25 mouse cellular contexts compared by ENCODE assay signal in the genomic region with DNA sequence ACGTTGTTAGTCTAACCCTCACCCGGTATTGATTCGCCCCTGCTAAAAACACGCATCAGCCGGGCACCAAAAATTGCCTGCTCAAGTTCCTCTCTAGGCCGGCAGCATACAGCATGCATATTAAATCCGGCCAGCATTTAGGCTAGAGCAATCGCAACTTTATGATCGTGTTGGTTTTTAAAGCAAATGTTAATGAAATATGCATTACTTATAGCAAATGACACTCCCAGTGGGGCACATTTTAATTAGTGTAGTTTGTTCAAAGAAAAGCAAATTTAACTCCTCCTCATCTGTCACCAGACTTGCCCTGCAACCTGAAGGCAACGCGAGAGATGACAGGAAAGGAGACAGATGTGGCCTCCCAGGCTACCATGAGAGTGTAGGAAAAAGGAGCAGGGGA.
DNase-seq lines count a peak whose midpoint lies in the region; ATAC-seq lines count a peak whose summit lies in the region.
"Had no signal": no experiment of that assay in that cellular context is flagged by ENCODE, and none has a peak within 500 bp of the region (broad histone marks: within the 10 kb centered on the region; RNA-seq: fewer than 3 reads in every experiment).

No protein-coding gene starts in this region.

- DNase-seq in forebrain, embryonic 10.5 days (ENCODE audit: extremely low spot score, low spot score), result no peak
- no peak for DNase-seq in midbrain, embryonic 11.5 days (ENCODE audit: low spot score, missing footprints)
- no peak for DNase-seq in kidney, postnatal 36 days
- DNase-seq: adrenal gland, postnatal 14 days; cerebellum, adult 8-10 months; gastrocnemius, postnatal 10 days; heart, adult 11 months; kidney, adult 9 months; kidney, postnatal 14 days; liver; lung, postnatal 36 days; right cerebral cortex, postnatal 14 days; spleen, adult 18-20 months; thymus, postnatal 25 days had no signal

- no peaks in the 10 kb centered on the region for H3K36me3 ChIP-seq in forebrain, embryonic 10.5 days (replicated peaks)
- no peaks in the 10 kb centered on the region for H3K36me3 ChIP-seq in forebrain, embryonic 15.5 days
- H3K36me3 ChIP-seq in midbrain, embryonic 13.5 days, result no peaks in the 10 kb centered on the region
- H3K36me3 ChIP-seq in midbrain, embryonic 11.5 days (ENCODE audit: control insufficient read depth, insufficient read depth, low read length), result no peaks in the 10 kb centered on the region
- H3K36me3 ChIP-seq in hindbrain, embryonic 15.5 days, result no peaks in the 10 kb centered on the region
- H3K36me3 ChIP-seq: limb, embryonic 10.5 days; liver, embryonic 15.5 days; lung, embryonic 15.5 days had no signal

- H3K27me3 ChIP-seq in forebrain, embryonic 10.5 days (ENCODE audit: poor library complexity, severe bottlenecking), result no peaks in the 10 kb centered on the region
- H3K27me3 ChIP-seq in forebrain, embryonic 15.5 days, result no peaks in the 10 kb centered on the region
- no peaks in the 10 kb centered on the region for H3K27me3 ChIP-seq in midbrain, embryonic 13.5 days
- H3K27me3 ChIP-seq in midbrain, embryonic 11.5 days (ENCODE audit: control insufficient read depth, insufficient read depth, low read length), result no peaks in the 10 kb centered on the region
- no peaks in the 10 kb centered on the region for H3K27me3 ChIP-seq in hindbrain, embryonic 15.5 days
- H3K27me3 ChIP-seq: liver, embryonic 15.5 days; lung, embryonic 15.5 days had no signal

- H3K9me3 ChIP-seq in forebrain, embryonic 10.5 days, result no peaks in the 10 kb centered on the region
- no peaks in the 10 kb centered on the region for H3K9me3 ChIP-seq in forebrain, embryonic 15.5 days
- no peaks in the 10 kb centered on the region for H3K9me3 ChIP-seq in midbrain, embryonic 13.5 days
- H3K9me3 ChIP-seq in midbrain, embryonic 11.5 days (ENCODE audit: control insufficient read depth, low read length), result no peaks in the 10 kb centered on the region
- H3K9me3 ChIP-seq in hindbrain, embryonic 15.5 days, result no peaks in the 10 kb centered on the region
- H3K9me3 ChIP-seq: limb, embryonic 10.5 days; liver, embryonic 15.5 days; lung, embryonic 15.5 days had no signal

- H3K9ac ChIP-seq in forebrain, embryonic 15.5 days (replicated peaks), result no peak overlapping the region
- no peak overlapping the region for H3K9ac ChIP-seq in midbrain, embryonic 13.5 days (replicated peaks)
- H3K9ac ChIP-seq in midbrain, embryonic 11.5 days (ENCODE audit: low read length), result no peak overlapping the region
- H3K9ac ChIP-seq in hindbrain, embryonic 15.5 days, result no peak overlapping the region
- H3K9ac ChIP-seq: liver, embryonic 15.5 days; lung, embryonic 15.5 days had no signal

- no peak overlapping the region for H3K4me2 ChIP-seq in forebrain, embryonic 15.5 days (replicated peaks)
- H3K4me2 ChIP-seq in midbrain, embryonic 13.5 days (replicated peaks), result no peak overlapping the region
- H3K4me2 ChIP-seq in midbrain, embryonic 11.5 days, result no peak overlapping the region
- no peak overlapping the region for H3K4me2 ChIP-seq in hindbrain, embryonic 15.5 days
- H3K4me2 ChIP-seq: heart, embryonic 11.5 days; liver, embryonic 15.5 days; lung, embryonic 15.5 days had no signal

- peak overlapping the region; percentile 65; the same call in 1 of the 2 replicates for H3K27ac ChIP-seq in forebrain, embryonic 10.5 days
- H3K27ac ChIP-seq in forebrain, embryonic 15.5 days (replicated peaks), result no peak overlapping the region
- H3K27ac ChIP-seq in midbrain, embryonic 13.5 days, result peak overlapping the region; percentile 39
- no peak overlapping the region; the same call in 1 of the 2 replicates for H3K27ac ChIP-seq in midbrain, embryonic 11.5 days (ENCODE audit: low read depth, low read length)
- H3K27ac ChIP-seq in hindbrain, embryonic 15.5 days (replicated peaks), result 0 out of 2 replicates have a peak overlapping the region, but pooled peaks have one; percentile 24
- H3K27ac ChIP-seq: layer of hippocampus, adult 2 months; limb, embryonic 10.5 days; liver, embryonic 15.5 days; lung, embryonic 15.5 days had no signal

- peaks cover 44% of the 10 kb centered on the region for H3K4me1 ChIP-seq in forebrain, embryonic 10.5 days
- H3K4me1 ChIP-seq in forebrain, embryonic 15.5 days, result peaks cover 32% of the 10 kb centered on the region
- H3K4me1 ChIP-seq in midbrain, embryonic 13.5 days (replicated peaks), result peaks cover 56% of the 10 kb centered on the region
- peaks cover 13% of the 10 kb centered on the region for H3K4me1 ChIP-seq in midbrain, embryonic 11.5 days (ENCODE audit: control insufficient read depth, insufficient read depth, low read length)
- peaks cover 49% of the 10 kb centered on the region for H3K4me1 ChIP-seq in hindbrain, embryonic 15.5 days (replicated peaks)

- no peak for ATAC-seq in forebrain, embryonic 15.5 days (replicated peaks)
- ATAC-seq in midbrain, embryonic 13.5 days, result no peak
- ATAC-seq in midbrain, embryonic 11.5 days (ENCODE audit: low FRiP score), result no peak
- no peak for ATAC-seq in hindbrain, embryonic 15.5 days (ENCODE audit: low FRiP score, low read depth)
- no peak for ATAC-seq in granulocyte monocyte progenitor cell, adult 5-6 weeks (replicated peaks; ENCODE audit: poor library complexity, severe bottlenecking)
- ATAC-seq: intestine, embryonic 16.5 days had no signal

- 88% methylated on average over 11 of the region's 11 CpGs for WGBS in forebrain, embryonic 10.5 days
- WGBS in forebrain, embryonic 15.5 days, result 35% methylated on average over 11 of the region's 11 CpGs
- WGBS in midbrain, embryonic 13.5 days, result 54% methylated on average over 11 of the region's 11 CpGs
- 88% methylated on average over 11 of the region's 11 CpGs for WGBS in midbrain, embryonic 11.5 days
- 38% methylated on average over 11 of the region's 11 CpGs for WGBS in hindbrain, embryonic 15.5 days

- no peak overlapping the region for H3K4me3 ChIP-seq in forebrain, embryonic 10.5 days
- no peak overlapping the region for H3K4me3 ChIP-seq in forebrain, embryonic 15.5 days
- no peak overlapping the region for H3K4me3 ChIP-seq in midbrain, embryonic 13.5 days (replicated peaks)
- no peak overlapping the region for H3K4me3 ChIP-seq in midbrain, embryonic 11.5 days (ENCODE audit: low read depth, low read length)
- no peak overlapping the region for H3K4me3 ChIP-seq in hindbrain, embryonic 15.5 days
- H3K4me3 ChIP-seq: layer of hippocampus, adult 2 months; limb, embryonic 10.5 days; liver, embryonic 15.5 days; lung, embryonic 15.5 days; myocyte had no signal

Comparison
In these comparisons a context has a peak if more than half of its experiments do, and no peak if none do; other contexts are left out.
1. H3K27ac ChIP-seq: peak in forebrain, embryonic 10.5 days (single experiment), midbrain, embryonic 13.5 days (single experiment) and hindbrain, embryonic 15.5 days (single experiment); none in forebrain, embryonic 15.5 days (single experiment) and midbrain, embryonic 11.5 days (single experiment).